Mouse (Mus musculus): ENCODE measurements around the gene Olfr97. TPM values are rescaled to one million over a fixed set of nuclear protein-coding genes. Genes with fewer than 3 reads are reported as not detected.

The Olfr97 gene
- polyA plus RNA-seq, 1 experiment from 2014 or later, result not detected

DNA sequence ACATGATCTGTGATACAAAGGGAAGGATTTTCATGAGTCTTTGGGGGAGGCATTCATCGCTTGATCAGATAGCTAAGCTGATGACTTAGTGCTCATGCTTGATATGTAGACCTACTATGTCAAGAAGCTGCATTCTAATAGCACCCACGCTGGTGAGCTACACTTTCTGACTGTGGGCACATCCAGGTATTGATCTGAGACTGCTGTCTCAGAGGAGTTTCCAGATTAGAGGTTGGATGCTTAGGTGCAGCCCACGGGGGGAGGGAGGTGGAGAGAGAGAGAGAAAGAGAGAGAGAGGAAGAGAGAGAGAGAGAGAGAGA, 33.3 kb downstream of the Olfr97 start:
- Histone ChIP-seq H3K4me3 (ENCODE audit: low read depth, low read length) (no peak overlapping the region), H3K27me3 (ENCODE audit: control insufficient read depth, insufficient read depth, low read length) (no peaks in the 10 kb centered on the region), H3K27ac (ENCODE audit: low read depth, low read length) (no peak overlapping the region), H3K9me3 (ENCODE audit: control insufficient read depth, low read length) (no peaks in the 10 kb centered on the region), H3K4me2 (ENCODE audit: low read depth) (no peak overlapping the region), H3K4me1 (ENCODE audit: control insufficient read depth, insufficient read depth, low read length) (no peaks in the 10 kb centered on the region), H3K9ac (ENCODE audit: low read length) (no peak overlapping the region), H3K36me3 (ENCODE audit: control insufficient read depth, insufficient read depth, low read length) (no peaks in the 10 kb centered on the region)
- ATAC-seq (ENCODE audit: insufficient read depth, low FRiP score, low TSS enrichment), result no peak
- DNase-seq (ENCODE audit: low spot score), result no peak
- 45% methylated on average over 3 of the region's 3 CpGs for WGBS

DNA sequence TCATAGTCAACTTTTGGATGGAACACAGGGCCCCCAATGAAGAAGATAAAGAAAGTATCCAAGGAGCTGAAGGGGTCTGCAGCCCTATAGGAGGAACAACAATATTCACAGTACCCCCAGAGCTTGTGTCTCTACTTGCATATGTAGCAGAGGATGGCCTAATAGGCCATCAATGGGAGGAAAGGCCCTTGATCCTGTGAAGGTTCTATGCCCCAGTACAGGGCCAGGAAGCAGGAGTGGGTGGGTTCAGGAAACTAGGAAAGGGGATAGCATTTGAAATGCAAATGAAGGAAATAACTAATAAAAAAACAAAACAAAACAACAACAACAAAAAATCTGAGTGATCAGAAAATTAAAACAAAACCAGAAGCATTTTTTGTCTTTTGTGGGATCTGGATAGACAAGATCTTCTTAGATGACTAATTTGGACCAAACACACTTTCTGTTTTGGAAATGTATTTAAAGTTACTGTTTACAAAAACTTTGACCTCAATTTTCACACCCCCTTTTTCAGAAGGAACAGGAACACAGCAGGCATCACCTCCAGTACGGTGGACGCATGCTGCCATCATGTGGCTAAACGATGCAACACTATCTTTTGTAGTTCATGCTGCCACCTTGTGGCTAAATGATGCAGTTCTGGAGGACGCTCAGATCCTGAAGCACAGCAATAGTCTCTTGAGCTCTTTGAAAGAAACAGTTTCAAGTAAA, 33.8 kb downstream of the Olfr97 start:
- ATAC-seq (ENCODE audit: insufficient read depth, low FRiP score, low TSS enrichment) (peak; percentile 48; the same call in 1 of the 2 replicates), DNase-seq (ENCODE audit: low spot score) (peak; percentile 80)
- Histone ChIP-seq H3K4me1 (ENCODE audit: control insufficient read depth, insufficient read depth, low read length) (no peaks in the 10 kb centered on the region), H3K9me3 (ENCODE audit: control insufficient read depth, low read length) (no peaks in the 10 kb centered on the region), H3K36me3 (ENCODE audit: control insufficient read depth, insufficient read depth, low read length) (no peaks in the 10 kb centered on the region), H3K4me3 (ENCODE audit: low read depth, low read length) (no peak overlapping the region), H3K27me3 (ENCODE audit: control insufficient read depth, insufficient read depth, low read length) (no peaks in the 10 kb centered on the region), H3K4me2 (ENCODE audit: low read depth) (no peak overlapping the region), H3K9ac (ENCODE audit: low read length) (no peak overlapping the region), H3K27ac (ENCODE audit: low read depth, low read length) (no peak overlapping the region)
- 2% methylated on average over 4 of the region's 4 CpGs for WGBS

DNA sequence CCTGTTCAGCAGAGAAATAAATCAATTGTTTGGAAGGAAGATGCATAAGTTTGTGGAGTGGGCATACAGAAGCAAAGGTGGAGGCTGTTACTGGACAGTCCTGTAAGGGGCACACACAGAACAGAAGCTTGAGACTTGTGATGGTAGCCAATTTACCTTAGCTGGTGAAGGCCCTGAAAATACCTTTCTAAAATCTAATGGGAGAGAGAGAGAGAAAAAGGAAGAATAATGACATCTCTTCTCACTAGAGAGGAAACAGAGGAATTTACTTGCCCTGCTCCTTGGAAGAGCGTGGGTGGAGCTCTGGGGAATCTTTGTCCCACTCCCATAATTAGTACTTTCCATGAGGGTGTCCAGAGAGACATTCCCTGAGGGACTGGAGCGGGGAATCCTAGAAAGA, 36.2 kb downstream of the Olfr97 start, which contains the start of gene Olfr94:
Olfr94 (minus strand) TSS at position 101 of the 400 bp plus-strand sequence.
- H3K9me3 ChIP-seq (ENCODE audit: control insufficient read depth, low read length), result no peaks in the 10 kb centered on the region
- H3K36me3 ChIP-seq (ENCODE audit: control insufficient read depth, insufficient read depth, low read length), result no peaks in the 10 kb centered on the region
- no peak within 1 kb of the TSS for H3K27ac ChIP-seq (ENCODE audit: low read depth, low read length)
- no peak within 1 kb of the TSS for H3K9ac ChIP-seq (ENCODE audit: low read length)
- ATAC-seq (ENCODE audit: insufficient read depth, low FRiP score, low TSS enrichment) (no peak), DNase-seq (ENCODE audit: low spot score) (no peak)
- H3K4me2 ChIP-seq (ENCODE audit: low read depth), result no peak within 1 kb of the TSS
- H3K4me1 ChIP-seq (ENCODE audit: control insufficient read depth, insufficient read depth, low read length), result no peaks in the 10 kb centered on the region
- H3K4me3 ChIP-seq (ENCODE audit: low read depth, low read length), result no peak within 1 kb of the TSS
- 80% methylated on average over 2 of the region's 2 CpGs for WGBS
- peaks cover 14% of the 10 kb centered on the region for H3K27me3 ChIP-seq (ENCODE audit: control insufficient read depth, insufficient read depth, low read length)

DNA sequence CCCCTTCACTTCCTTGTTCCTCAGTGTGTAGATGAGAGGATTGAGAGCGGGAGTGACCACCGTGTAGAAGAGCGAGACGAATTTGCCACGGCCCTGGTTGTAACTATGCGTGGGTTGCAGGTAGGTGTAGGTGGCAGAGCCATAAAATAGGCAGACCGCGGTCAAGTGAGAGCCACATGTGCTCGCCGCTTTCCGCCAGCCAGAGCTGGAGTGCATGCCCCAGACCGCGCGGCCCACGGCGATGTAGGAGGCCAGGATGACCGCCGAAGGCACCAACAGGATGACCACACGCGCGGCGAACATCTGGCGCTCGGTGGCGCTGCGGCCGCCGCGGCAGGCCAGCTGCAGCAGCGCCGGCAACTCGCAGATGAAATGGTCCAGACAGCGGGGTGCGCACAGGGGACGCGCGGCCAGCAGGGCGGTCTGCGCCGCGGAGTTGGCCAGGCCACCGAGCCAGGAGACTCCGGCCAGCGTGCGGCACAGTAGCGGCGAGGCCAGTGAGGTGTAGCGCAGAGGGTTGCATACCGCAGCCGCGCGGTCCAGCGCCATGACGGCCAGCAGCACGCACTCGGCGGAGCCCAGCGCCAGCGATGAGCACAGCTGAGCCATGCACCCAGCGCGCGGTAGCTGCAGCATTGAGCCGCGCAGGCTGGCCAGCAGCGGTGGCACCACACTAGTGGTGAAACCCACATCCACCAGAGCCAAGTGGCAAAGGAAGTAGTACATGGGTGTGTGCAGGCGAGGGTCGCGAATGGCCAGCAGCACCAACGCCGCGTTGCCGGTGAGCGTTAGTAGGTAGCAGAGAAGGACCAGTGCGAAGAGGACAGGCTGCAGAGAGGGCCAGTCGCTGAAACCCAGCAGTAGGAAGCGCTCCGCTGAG, 40.0 kb downstream of the Olfr97 start:
- peak overlapping the region; percentile 74 for H3K4me2 ChIP-seq (ENCODE audit: low read depth)
- H3K36me3 ChIP-seq (ENCODE audit: control insufficient read depth, insufficient read depth, low read length), result no peaks in the 10 kb centered on the region
- peak overlapping the region; percentile 11 for H3K9ac ChIP-seq (ENCODE audit: low read length)
- H3K27ac ChIP-seq (ENCODE audit: low read depth, low read length), result no peak overlapping the region
- DNase-seq (ENCODE audit: low spot score), result peak; percentile 77
- peak; percentile 90 for ATAC-seq (ENCODE audit: insufficient read depth, low FRiP score, low TSS enrichment)
- H3K4me3 ChIP-seq (ENCODE audit: low read depth, low read length), result peak overlapping the region; percentile 41
- H3K9me3 ChIP-seq (ENCODE audit: control insufficient read depth, low read length), result no peaks in the 10 kb centered on the region
- H3K27me3 ChIP-seq (ENCODE audit: control insufficient read depth, insufficient read depth, low read length), result peaks cover 14% of the 10 kb centered on the region
- H3K4me1 ChIP-seq (ENCODE audit: control insufficient read depth, insufficient read depth, low read length), result no peaks in the 10 kb centered on the region
- WGBS, result 1% methylated on average over 76 of the region's 77 CpGs

DNA sequence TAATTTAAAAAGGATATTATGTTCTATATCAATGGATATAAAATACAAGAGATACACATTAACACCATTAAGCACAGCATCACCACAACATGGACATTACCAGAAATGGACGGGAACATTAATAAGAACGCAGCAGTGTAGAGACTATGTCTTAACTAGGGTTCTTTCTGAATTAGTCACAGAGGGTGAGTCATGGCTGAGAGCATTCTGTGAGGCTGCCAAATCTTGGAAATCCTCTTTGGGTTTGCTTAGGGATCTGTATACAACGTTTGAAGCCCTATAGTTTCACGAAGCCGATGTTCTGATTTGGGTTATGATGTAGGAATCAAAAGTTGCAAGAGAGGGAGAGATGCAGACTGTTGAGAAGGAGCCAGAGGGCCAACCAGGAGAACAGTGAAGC, 42.3 kb downstream of the Olfr97 start:
- H3K27ac ChIP-seq (ENCODE audit: low read depth, low read length), result no peak overlapping the region
- H3K4me3 ChIP-seq (ENCODE audit: low read depth, low read length), result no peak overlapping the region
- ATAC-seq (ENCODE audit: insufficient read depth, low FRiP score, low TSS enrichment) (no peak), DNase-seq (ENCODE audit: low spot score) (no peak)
- peaks cover 14% of the 10 kb centered on the region for H3K27me3 ChIP-seq (ENCODE audit: control insufficient read depth, insufficient read depth, low read length)
- H3K9me3 ChIP-seq (ENCODE audit: control insufficient read depth, low read length), result no peaks in the 10 kb centered on the region
- 94% methylated on average over 5 of the region's 5 CpGs for WGBS
- no peak overlapping the region for H3K4me2 ChIP-seq (ENCODE audit: low read depth)
- no peaks in the 10 kb centered on the region for H3K4me1 ChIP-seq (ENCODE audit: control insufficient read depth, insufficient read depth, low read length)
- no peak overlapping the region for H3K9ac ChIP-seq (ENCODE audit: low read length)
- H3K36me3 ChIP-seq (ENCODE audit: control insufficient read depth, insufficient read depth, low read length), result no peaks in the 10 kb centered on the region

DNA sequence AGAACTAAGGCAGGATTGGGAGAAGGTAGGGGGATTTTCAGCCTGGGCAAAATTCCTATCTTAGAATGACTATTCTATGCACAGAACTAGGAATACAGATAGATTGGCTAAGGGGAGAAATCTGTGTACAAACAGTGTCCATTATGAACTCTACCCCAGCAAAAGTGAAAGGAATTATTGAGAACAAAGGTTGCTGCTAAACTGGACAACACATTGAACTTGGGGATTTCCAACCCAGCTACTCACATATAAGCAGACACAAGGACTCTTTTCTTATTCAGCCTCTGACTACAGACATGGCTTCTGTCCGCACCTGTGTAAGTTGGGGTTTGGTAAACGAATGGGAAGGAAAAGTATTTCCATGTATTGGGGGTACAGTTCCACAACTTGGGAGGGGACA, 43.5 kb downstream of the Olfr97 start, which contains the start of gene Ubd:
Ubd (plus strand) TSS at position 237 of the 400 bp plus-strand sequence.
- Histone ChIP-seq H3K27me3 (ENCODE audit: control insufficient read depth, insufficient read depth, low read length) (peaks cover 14% of the 10 kb centered on the region), H3K9ac (ENCODE audit: low read length) (no peak within 1 kb of the TSS), H3K4me2 (ENCODE audit: low read depth) (no peak within 1 kb of the TSS), H3K36me3 (ENCODE audit: control insufficient read depth, insufficient read depth, low read length) (no peaks in the 10 kb centered on the region), H3K4me1 (ENCODE audit: control insufficient read depth, insufficient read depth, low read length) (no peaks in the 10 kb centered on the region), H3K4me3 (ENCODE audit: low read depth, low read length) (no peak within 1 kb of the TSS), H3K27ac (ENCODE audit: low read depth, low read length) (no peak within 1 kb of the TSS), H3K9me3 (ENCODE audit: control insufficient read depth, low read length) (no peaks in the 10 kb centered on the region)
- 85% methylated on average over 2 of the region's 2 CpGs for WGBS
- ATAC-seq (ENCODE audit: insufficient read depth, low FRiP score, low TSS enrichment) (no peak), DNase-seq (ENCODE audit: low spot score) (no peak)

DNA sequence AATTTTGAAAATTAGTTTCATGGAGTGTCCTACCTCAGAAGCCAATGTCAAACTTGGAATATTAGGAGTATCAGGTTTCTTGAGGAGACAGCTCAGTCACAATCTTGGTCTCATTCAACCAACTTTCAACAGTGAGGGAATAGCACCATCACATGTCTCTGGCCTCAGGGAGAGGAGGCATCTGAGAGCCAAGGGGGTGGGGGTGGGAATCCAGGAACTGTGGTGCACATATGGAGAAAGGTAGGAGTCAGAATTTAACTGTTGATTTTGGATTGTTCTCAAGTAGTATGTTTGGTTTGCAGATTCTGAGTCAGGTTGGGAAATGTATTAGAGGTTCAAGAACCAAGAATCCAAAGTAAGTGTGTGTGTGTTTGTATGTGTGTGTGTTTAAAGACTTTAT, 44.1 kb downstream of the Olfr97 start:
- Histone ChIP-seq H3K4me3 (ENCODE audit: low read depth, low read length) (no peak overlapping the region), H3K27ac (ENCODE audit: low read depth, low read length) (no peak overlapping the region), H3K27me3 (ENCODE audit: control insufficient read depth, insufficient read depth, low read length) (peaks cover 13% of the 10 kb centered on the region), H3K36me3 (ENCODE audit: control insufficient read depth, insufficient read depth, low read length) (no peaks in the 10 kb centered on the region), H3K4me1 (ENCODE audit: control insufficient read depth, insufficient read depth, low read length) (no peaks in the 10 kb centered on the region), H3K9me3 (ENCODE audit: control insufficient read depth, low read length) (no peaks in the 10 kb centered on the region), H3K4me2 (ENCODE audit: low read depth) (no peak overlapping the region), H3K9ac (ENCODE audit: low read length) (no peak overlapping the region)
- ATAC-seq (ENCODE audit: insufficient read depth, low FRiP score, low TSS enrichment) (no peak), DNase-seq (ENCODE audit: low spot score) (no peak)

DNA sequence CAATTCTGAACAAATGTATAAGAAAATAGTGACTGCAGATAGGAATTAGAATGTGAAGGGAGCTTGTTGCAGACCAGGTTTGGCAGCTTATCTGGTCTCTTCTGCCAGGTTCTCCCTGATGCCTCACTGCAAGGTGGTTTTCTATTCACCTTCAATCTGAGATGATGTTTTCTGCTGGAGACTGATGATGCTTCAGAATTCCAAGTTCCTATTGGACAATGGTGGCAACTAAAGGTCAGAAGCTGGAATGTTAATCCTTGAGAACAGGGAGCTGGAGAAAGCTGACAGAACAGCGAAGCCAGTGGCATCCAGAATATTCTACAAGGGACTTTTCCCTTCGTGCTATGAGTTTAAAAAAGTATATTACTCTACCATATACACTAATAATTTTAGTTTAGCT, 46.4 kb downstream of the Olfr97 start:
- WGBS, result 49% methylated on average over 2 of the region's 2 CpGs
- Histone ChIP-seq H3K4me1 (ENCODE audit: control insufficient read depth, insufficient read depth, low read length) (no peaks in the 10 kb centered on the region), H3K27me3 (ENCODE audit: control insufficient read depth, insufficient read depth, low read length) (no peaks in the 10 kb centered on the region), H3K27ac (ENCODE audit: low read depth, low read length) (no peak overlapping the region), H3K36me3 (ENCODE audit: control insufficient read depth, insufficient read depth, low read length) (no peaks in the 10 kb centered on the region), H3K4me2 (ENCODE audit: low read depth) (no peak overlapping the region), H3K9ac (ENCODE audit: low read length) (no peak overlapping the region), H3K4me3 (ENCODE audit: low read depth, low read length) (no peak overlapping the region), H3K9me3 (ENCODE audit: control insufficient read depth, low read length) (no peaks in the 10 kb centered on the region)
- ATAC-seq (ENCODE audit: insufficient read depth, low FRiP score, low TSS enrichment) (no peak), DNase-seq (ENCODE audit: low spot score) (no peak)

DNA sequence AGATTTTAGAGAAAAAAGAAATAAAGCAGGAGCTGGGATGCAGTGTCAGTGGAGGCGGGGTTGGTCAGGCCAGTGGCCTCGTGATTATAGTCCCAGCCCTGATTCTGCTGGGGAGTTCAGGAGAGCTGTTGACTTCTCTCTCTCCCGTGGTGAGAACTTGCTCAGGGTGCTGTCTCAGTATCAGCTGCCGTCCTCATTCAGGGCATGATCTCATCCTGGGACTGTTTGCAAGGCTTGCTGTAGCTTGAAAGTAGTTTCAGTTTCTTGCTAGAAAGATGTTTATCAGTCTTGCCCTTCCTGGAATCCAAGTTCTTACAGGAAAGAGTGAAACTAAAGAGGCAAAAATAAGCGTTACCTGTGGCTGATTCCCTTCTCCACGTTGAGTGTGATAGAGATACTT, 51.7 kb downstream of the Olfr97 start:
- H3K9ac ChIP-seq (ENCODE audit: low read length), result no peak overlapping the region
- no peak for ATAC-seq (ENCODE audit: insufficient read depth, low FRiP score, low TSS enrichment)
- H3K9me3 ChIP-seq (ENCODE audit: control insufficient read depth, low read length), result no peaks in the 10 kb centered on the region
- no peak overlapping the region for H3K4me3 ChIP-seq (ENCODE audit: low read depth, low read length)
- no peak for DNase-seq (ENCODE audit: low spot score)
- no peak overlapping the region for H3K4me2 ChIP-seq (ENCODE audit: low read depth)
- H3K27ac ChIP-seq (ENCODE audit: low read depth, low read length), result no peak overlapping the region
- H3K4me1 ChIP-seq (ENCODE audit: control insufficient read depth, insufficient read depth, low read length), result no peaks in the 10 kb centered on the region
- WGBS, result 57% methylated on average over 6 of the region's 6 CpGs
- no peaks in the 10 kb centered on the region for H3K36me3 ChIP-seq (ENCODE audit: control insufficient read depth, insufficient read depth, low read length)
- H3K27me3 ChIP-seq (ENCODE audit: control insufficient read depth, insufficient read depth, low read length), result no peaks in the 10 kb centered on the region
